Mouse (Mus musculus) skeletal muscle tissue, adult 2 months (tissue): ENCODE results near the gene Dnajc14.
A peak's percentile ranks its signal among the peaks of the same experiment; 100 is the strongest.

ENCODE experiments used
- DNase-seq: peaks from one replicate; pipeline ENCODE4 v3.0.0-alpha.2; 2012; ENCODE audit warnings: low read depth, low spot score

Dnajc14 gene

GRCm38 (mm10) chr10:128803771-128804270 lies at the start of gene Dnajc14:
Gene Dnajc14, plus strand, starts transcription at chr10:128804062.
- DNase-seq: peak; percentile 50

GRCm38 (mm10) chr10:128772895-128773294 lies 31.0 kb upstream of the Dnajc14 start:
- DNase-seq: no peak

- DNase-seq: no peak
These were observed 30.2 kb upstream of the Dnajc14 start for GRCm38 (mm10) chr10:128773685-128774084.

GRCm38 (mm10) chr10:128778441-128778840 lies 25.4 kb upstream of the Dnajc14 start:
- no peak for DNase-seq

- peak; percentile 91 for DNase-seq
These were observed 24.7 kb upstream of the Dnajc14 start for GRCm38 (mm10) chr10:128779011-128779795.

GRCm38 (mm10) chr10:128780200-128780599 lies 23.7 kb upstream of the Dnajc14 start:
- DNase-seq: no peak

GRCm38 (mm10) chr10:128790398-128791124 lies 13.3 kb upstream of the Dnajc14 start, which contains the start of gene Mmp19:
Gene Mmp19, plus strand, starts transcription at chr10:128790910.
- DNase-seq: no peak

GRCm38 (mm10) chr10:128792041-128792440 lies 11.8 kb upstream of the Dnajc14 start:
- no peak for DNase-seq

GRCm38 (mm10) chr10:128793258-128793657 lies 10.6 kb upstream of the Dnajc14 start:
- no peak for DNase-seq

GRCm38 (mm10) chr10:128794391-128794790 lies 9.5 kb upstream of the Dnajc14 start:
- DNase-seq: no peak

- DNase-seq: no peak
These were observed 8.3 kb upstream of the Dnajc14 start for GRCm38 (mm10) chr10:128795581-128795980.

GRCm38 (mm10) chr10:128798676-128799075 lies 5.2 kb upstream of the Dnajc14 start:
- DNase-seq: no peak

GRCm38 (mm10) chr10:128801981-128802495 lies 1.8 kb upstream of the Dnajc14 start:
- DNase-seq: no peak

- DNase-seq: no peak
These were observed 906 bp upstream of the Dnajc14 start for GRCm38 (mm10) chr10:128802956-128803355.

GRCm38 (mm10) chr10:128803361-128803760 lies 501 bp upstream of the Dnajc14 start:
- no peak for DNase-seq

GRCm38 (mm10) chr10:128804271-128805091 lies 619 bp downstream of the Dnajc14 start, which contains the start of gene Tmem198b:
Gene Tmem198b, minus strand, starts transcription at chr10:128804370.
- peak; percentile 52 for DNase-seq

GRCm38 (mm10) chr10:128805092-128806000 lies 1.5 kb downstream of the Dnajc14 start:
- peak; percentile 95 for DNase-seq

- DNase-seq: no peak
These were observed 2.2 kb downstream of the Dnajc14 start for GRCm38 (mm10) chr10:128806086-128806485.

GRCm38 (mm10) chr10:128807018-128807417 lies 3.2 kb downstream of the Dnajc14 start:
- no peak for DNase-seq

- DNase-seq: no peak
These were observed 13.2 kb downstream of the Dnajc14 start, which contains the start of gene Sarnp for GRCm38 (mm10) chr10:128817033-128817432. Gene Sarnp, plus strand, starts transcription at chr10:128817333.
